Mouse (Mus musculus): ENCODE data around the gene Bclaf3.
"Not testable (repeated sequence)": the region's sequence is repeated elsewhere in the genome, so short reads cannot be mapped to it uniquely, and the experiment has no call there.

Gene Bclaf3

DNA sequence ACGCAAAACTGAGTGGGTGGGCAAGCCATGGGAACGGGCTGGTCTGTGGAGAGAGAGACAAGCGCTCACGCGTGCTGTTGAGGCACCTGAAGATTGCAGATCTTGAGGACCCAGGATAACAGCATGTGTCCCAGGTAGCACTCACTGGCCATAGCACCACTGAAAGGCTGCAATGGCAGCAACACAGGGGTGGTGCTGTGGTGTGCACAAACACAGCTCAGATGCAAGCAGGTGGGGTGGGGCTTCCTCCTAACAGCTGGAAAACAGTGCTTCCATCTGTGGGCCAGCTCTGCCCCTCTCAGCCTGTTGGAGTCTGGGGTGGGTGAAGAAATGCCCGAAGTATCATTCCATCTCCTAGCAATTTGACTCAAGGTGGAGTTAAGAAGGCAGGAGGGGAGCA lies at the start of gene Bclaf3:
TSS of gene Bclaf3 (plus strand) at position 301 of the 400 bp plus-strand sequence.
- DNase-seq (ENCODE audit: extremely low spot score, low spot score) = no peak

- DNase-seq (ENCODE audit: extremely low spot score, low spot score) = not testable (repeated sequence)
Measured at GRCm38 (mm10) chrX:159478243-159478940, 48.1 kb upstream of the Bclaf3 start.

DNA sequence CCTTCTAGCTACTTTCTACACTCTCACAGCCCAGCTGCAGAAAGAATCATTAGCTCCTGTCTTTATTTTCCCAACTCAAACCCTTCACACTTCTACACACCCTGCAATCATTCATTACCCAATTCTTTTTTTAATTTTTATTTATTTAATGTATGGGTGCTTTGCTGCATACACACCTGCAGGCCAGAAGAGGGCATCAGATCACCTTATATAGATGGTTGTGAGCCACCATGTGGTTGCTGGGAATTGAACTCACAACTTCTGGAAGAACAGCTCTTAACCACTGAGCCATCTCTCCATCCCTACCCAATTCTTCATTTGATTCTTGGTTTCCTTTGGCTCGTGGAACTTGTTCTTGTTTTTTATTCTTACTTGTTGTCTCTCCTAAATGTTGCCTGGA lies 42.2 kb upstream of the Bclaf3 start:
- DNase-seq (ENCODE audit: extremely low spot score, low spot score) = no peak

GRCm38 (mm10) chrX:159503181-159503580 lies 23.3 kb upstream of the Bclaf3 start:
- no peak for DNase-seq (ENCODE audit: extremely low spot score, low spot score)

GRCm38 (mm10) chrX:159508331-159509036 lies 18.0 kb upstream of the Bclaf3 start:
- DNase-seq (ENCODE audit: extremely low spot score, low spot score) = no peak

GRCm38 (mm10) chrX:159509042-159509441 lies 17.4 kb upstream of the Bclaf3 start:
- DNase-seq (ENCODE audit: extremely low spot score, low spot score) = no peak

GRCm38 (mm10) chrX:159509847-159510715 lies 16.4 kb upstream of the Bclaf3 start:
- DNase-seq (ENCODE audit: extremely low spot score, low spot score) = no peak

DNA sequence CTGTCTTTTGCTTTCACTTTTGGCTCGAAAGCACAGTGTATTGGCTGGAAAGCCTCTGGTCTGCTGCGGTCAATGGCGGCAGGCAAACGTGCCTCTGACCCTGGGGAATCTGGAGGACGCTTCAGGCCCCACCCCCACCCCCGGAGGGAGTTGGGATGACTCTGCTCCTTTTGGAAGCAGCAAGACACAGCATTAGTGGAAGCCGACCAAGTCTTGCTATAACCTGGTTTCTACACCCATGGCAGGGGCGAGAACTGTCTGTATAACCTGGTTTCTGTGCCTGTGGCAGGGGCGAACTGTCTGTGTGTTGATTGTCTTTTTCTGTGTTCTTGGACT lies 15.8 kb upstream of the Bclaf3 start:
- no peak for DNase-seq (ENCODE audit: extremely low spot score, low spot score)

DNA sequence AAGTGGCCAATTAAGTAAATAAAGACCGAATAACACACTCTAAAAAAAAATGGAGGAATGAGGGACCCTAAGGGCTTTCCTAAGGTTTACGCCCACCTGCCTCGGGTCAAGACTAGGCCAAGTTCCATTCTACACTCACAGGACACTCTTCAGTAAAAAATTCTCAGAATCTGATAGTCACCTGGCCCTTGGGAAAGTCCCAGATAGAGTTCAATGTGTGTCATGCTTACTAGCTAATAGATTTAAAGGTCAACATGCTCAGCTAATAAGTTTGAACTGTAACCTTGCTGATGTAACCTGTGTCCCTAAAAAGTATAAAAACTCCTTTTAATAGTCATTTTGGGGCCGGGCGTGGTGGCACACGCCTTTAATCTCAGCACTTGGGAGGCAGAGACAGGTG lies 10.9 kb upstream of the Bclaf3 start:
- no peak for DNase-seq (ENCODE audit: extremely low spot score, low spot score)

- DNase-seq (ENCODE audit: extremely low spot score, low spot score) = no peak
Measured at GRCm38 (mm10) chrX:159521780-159522179, 4.7 kb upstream of the Bclaf3 start.

DNA sequence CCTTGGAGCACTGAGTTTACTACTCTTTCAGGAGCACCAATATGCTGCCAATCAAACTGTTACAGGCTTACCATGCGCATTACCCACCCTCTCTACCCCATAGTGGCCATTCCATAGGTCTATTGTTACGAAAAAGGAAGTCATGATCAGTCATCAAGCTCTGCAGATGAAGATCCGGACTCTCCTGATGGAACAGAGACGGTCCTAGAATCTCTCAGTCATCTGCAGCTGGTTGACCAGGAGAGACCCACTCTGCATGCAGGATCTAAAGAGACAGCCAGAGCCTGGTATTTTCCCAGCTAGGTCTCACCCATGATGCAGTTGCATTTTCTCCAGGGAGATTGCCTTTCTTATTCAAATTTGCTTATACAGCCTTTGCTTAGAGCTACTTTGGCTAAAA lies 3.8 kb upstream of the Bclaf3 start:
- no peak for DNase-seq (ENCODE audit: extremely low spot score, low spot score)

DNA sequence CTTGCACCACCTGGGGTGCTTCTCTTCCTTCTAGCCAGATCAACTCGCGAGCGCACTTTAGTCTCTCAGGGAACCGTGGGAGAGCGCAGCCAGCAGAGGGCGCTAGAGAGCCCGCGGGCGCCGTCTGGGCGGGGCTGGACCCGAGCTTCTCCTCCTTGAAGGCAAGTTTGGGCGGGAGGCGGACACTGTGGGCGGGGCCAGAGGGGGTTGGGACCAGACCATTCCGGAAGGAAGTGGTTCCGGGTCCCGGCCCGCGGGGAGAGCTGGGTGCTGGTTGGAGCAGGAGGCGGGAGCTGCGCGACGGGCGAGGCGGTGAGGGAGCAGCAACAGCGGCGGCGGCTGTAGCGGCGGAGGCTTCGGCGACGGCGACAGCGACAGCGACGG lies 5.9 kb downstream of the Bclaf3 start:
- peak; percentile 95 for DNase-seq (ENCODE audit: extremely low spot score, low spot score)

DNA sequence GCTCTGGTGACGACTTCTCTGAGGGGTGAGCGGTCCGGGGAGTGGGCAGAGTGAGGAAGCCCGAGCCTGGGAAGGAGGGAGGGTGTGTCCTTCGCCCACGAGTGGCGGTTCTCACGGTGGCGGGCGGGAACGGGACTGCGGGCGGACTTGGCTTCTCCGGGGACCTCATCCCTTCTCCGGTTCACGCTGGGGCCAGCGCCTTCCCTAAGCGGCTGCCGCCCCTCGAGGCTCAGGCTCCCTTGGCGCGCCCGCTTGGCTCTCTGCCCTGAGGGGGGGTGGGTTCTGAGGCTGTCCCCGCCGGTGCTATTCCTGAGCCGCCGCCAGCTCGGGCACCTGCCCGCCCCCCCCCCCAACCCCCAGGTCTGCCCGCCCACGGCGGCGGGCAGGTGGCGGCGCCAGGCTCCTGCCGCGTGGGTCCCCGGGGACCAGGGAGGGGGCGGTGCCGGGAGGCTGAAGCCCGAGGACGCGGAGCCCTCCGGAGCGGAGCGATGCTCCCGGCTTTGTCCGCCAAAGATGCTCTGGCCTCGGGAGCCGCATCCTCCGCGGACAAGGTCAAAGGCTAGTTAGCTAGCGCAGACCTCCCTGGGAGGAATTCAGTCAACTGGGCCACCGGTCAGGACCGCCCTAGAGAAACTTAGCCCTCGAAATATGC lies 6.4 kb downstream of the Bclaf3 start:
- no peak for DNase-seq (ENCODE audit: extremely low spot score, low spot score)

- DNase-seq (ENCODE audit: extremely low spot score, low spot score) = no peak
Measured at GRCm38 (mm10) chrX:159541936-159542335, 15.4 kb downstream of the Bclaf3 start.

DNA sequence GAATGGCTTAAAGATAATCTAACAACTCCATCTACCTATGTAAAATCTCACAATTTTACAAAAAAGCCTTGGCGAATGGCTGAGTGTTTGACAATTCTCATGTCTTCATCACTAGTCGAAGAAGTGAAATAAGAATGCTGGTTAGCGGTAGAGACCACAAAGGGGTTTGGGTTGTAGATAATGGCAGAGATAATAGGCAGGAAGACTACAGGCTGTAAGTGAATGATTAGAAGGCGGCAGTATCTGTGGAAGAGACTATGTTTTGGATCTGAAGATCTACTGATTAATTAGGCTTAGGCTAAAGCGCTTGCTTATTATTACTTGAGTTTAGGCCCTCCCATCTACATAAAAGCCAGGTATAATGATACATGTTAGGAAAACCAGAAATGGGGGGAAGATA lies 20.6 kb downstream of the Bclaf3 start:
- DNase-seq (ENCODE audit: extremely low spot score, low spot score) = no peak

DNA sequence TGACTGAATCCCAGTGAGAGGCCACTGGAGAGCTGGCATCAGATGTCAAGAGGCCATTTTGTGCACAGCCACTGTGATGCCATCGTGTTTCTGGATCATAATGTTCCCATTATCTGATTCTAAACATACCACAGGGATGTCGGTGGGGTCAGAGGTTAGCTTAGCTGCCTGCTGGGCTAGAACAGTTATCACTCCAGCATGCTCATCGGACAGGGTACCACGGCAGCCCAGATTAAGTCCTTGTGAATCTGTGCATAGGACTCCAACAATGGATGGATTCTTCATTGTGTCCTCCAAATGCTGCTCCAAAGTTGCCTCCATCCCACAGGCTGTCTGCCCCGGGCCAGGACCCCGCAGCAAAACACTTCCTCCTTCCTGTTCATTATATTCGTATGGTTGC lies 58.2 kb downstream of the Bclaf3 start:
- DNase-seq (ENCODE audit: extremely low spot score, low spot score) = not testable (repeated sequence)

- DNase-seq (ENCODE audit: extremely low spot score, low spot score) = no peak
Measured at GRCm38 (mm10) chrX:159591633-159592032, 65.1 kb downstream of the Bclaf3 start.

DNA sequence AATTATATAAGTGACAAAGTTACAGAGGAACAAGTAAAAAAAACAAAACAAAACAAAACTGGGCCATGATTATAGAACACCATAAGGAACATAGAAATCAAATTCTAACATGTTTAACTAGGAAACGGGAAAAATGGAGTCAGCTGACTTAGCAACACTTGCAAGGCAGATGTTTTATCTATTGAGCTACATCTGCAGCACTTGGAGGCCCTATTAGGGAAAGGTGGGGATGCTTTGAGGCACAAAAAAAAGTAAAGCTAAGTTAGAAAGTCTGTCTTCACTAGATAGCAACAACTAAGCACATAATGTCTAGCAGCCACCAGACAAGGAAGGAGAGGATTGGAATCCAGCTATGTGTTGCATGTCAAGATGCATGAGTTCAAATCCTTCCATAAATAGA lies 71.0 kb downstream of the Bclaf3 start:
- DNase-seq (ENCODE audit: extremely low spot score, low spot score) = no peak

- DNase-seq (ENCODE audit: extremely low spot score, low spot score) = no peak
Measured at GRCm38 (mm10) chrX:159604832-159605231, 78.3 kb downstream of the Bclaf3 start.

DNA sequence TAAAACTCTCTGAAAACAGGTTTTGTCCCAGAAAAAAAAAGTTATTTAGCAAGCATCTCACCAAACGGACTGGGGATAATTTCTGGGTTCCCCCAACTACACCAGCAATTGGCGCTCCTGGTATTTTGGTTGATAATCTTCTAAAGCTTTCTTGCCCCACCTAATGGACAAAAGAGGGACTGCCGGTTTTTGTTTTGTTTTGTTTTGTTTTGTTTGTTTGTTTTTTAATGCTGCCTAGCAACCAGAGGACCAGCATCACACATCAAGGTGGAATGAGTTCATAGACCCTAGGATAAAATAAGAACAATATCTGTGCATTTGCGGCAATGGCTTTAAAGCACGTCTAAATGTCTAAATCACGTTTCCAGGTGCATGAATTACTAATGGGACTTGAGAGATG lies 80.4 kb downstream of the Bclaf3 start:
- DNase-seq (ENCODE audit: extremely low spot score, low spot score) = no peak

DNA sequence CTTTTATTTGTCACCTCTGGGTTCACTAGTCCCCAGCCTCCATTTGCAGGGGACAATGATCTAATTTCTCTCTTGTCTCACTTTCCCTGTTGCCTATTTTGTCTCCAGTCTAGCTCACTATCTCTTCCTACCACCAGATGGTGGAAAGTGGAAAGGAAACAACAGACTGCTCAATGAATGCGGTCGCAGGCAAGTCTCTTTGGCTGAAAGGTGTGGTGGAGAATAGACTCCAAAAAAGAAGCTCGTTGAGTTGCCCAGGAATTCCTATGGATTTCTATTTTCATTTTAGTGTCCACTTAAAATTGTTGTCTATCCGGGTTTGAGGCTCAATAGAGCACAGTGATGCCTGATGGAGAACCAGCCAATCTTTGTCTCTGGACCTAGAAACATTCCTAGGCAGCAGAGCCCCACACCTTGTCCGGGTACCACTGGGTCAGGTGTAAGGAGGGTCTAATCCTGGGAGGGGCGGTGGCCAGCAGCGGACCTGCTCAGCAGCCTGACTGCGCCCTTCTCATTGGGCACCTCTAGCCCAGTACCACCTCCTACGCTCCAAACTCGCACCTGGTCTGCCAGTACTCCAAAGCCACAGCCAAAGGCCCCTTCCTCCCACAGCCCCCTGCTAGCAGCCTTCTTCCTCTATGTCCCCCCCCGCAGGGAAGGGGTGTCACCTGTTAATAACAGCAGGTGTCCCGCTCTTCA lies 99.9 kb downstream of the Bclaf3 start:
- no peak for DNase-seq (ENCODE audit: extremely low spot score, low spot score)
